29 mouse cellular contexts compared by ENCODE assay signal in genomic region chr14:48329716-48330365, GRCm38 (mm10).
DNase-seq lines count a peak whose midpoint lies in the region; ATAC-seq lines count a peak whose summit lies in the region.
"Had no signal": no experiment of that assay in that cellular context is flagged by ENCODE, and none has a peak within 500 bp of the region (broad histone marks: within the 10 kb centered on the region; RNA-seq: fewer than 3 reads in every experiment).

No protein-coding gene starts in this region.

- no peak overlapping the region for H3K9ac ChIP-seq in midbrain, embryonic 13.5 days (replicated peaks)
- H3K9ac ChIP-seq: embryonic facial prominence, embryonic 12.5 days; embryonic facial prominence, embryonic 15.5 days; forebrain, postnatal 0 days; heart, embryonic 13.5 days; hindbrain, embryonic 14.5 days had no signal

- H3K4me2 ChIP-seq in midbrain, embryonic 13.5 days (replicated peaks), result no peak overlapping the region
- H3K4me2 ChIP-seq: embryonic facial prominence, embryonic 15.5 days had no signal

- peaks cover 27% of the 10 kb centered on the region for H3K27me3 ChIP-seq in midbrain, embryonic 13.5 days
- H3K27me3 ChIP-seq: embryonic facial prominence, embryonic 12.5 days; embryonic facial prominence, embryonic 15.5 days had no signal

- no peak overlapping the region for H3K4me3 ChIP-seq in midbrain, embryonic 13.5 days (replicated peaks)
- H3K4me3 ChIP-seq: embryonic facial prominence, embryonic 12.5 days; embryonic facial prominence, embryonic 15.5 days; gastrocnemius, adult 2 months; heart, adult 2 months; heart, embryonic 10.5 days; heart, embryonic 13.5 days had no signal

- no peaks in the 10 kb centered on the region for H3K36me3 ChIP-seq in midbrain, embryonic 13.5 days
- H3K36me3 ChIP-seq: embryonic facial prominence, embryonic 12.5 days; embryonic facial prominence, embryonic 15.5 days; G1E; heart, embryonic 10.5 days; heart, embryonic 13.5 days had no signal

- no peak overlapping the region for H3K27ac ChIP-seq in midbrain, embryonic 13.5 days
- H3K27ac ChIP-seq: embryonic facial prominence, embryonic 12.5 days; embryonic facial prominence, embryonic 15.5 days; gastrocnemius, adult 2 months; heart, adult 2 months; heart, embryonic 10.5 days; heart, embryonic 13.5 days; hindbrain, embryonic 14.5 days; hindbrain, postnatal 0 days had no signal

- no peaks in the 10 kb centered on the region for H3K9me3 ChIP-seq in midbrain, embryonic 13.5 days
- H3K9me3 ChIP-seq: embryonic facial prominence, embryonic 12.5 days; embryonic facial prominence, embryonic 15.5 days; G1E; heart, embryonic 10.5 days; heart, embryonic 13.5 days had no signal

- 93% methylated on average over 12 of the region's 12 CpGs for WGBS in midbrain, embryonic 13.5 days

- peak; percentile 52 to 79 for DNase-seq in adrenal gland, adult (ENCODE audit: inconsistent age in 2 of 2, low spot score in 1 of 2)
- no peak for DNase-seq in adrenal gland, postnatal 4 days (ENCODE audit: low spot score in 2 of 2)
- DNase-seq in adrenal gland, adult 8-10 months, result peak; percentile 21
- peak; percentile 18 for DNase-seq in adrenal gland, postnatal 25 days
- no peak for DNase-seq in kidney, adult 9 months
- no peak for DNase-seq in left cerebral cortex, adult 9 months (ENCODE audit: low spot score in 2 of 2)
- DNase-seq in spleen, adult 18-20 months, result no peak
- DNase-seq: cerebellum, adult 11 months; cerebellum, adult 2 months; cerebellum, adult 9-11 months; cerebellum, postnatal 25 days; forebrain, postnatal 0 days; gastrocnemius, adult 2 months; gastrocnemius, postnatal 14 days; heart, adult 2 months; heart, postnatal 14 days; heart, postnatal 4 days had no signal

- ATAC-seq in midbrain, embryonic 13.5 days, result no peak
- ATAC-seq: activated CD4-positive, CD25-positive, alpha-beta regulatory T cell, adult 4 months; forebrain, embryonic 14.5 days; forebrain, postnatal 0 days; hindbrain, postnatal 0 days; intestine, postnatal 0 days; Patski had no signal

- peaks cover 33% of the 10 kb centered on the region for H3K4me1 ChIP-seq in midbrain, embryonic 13.5 days (replicated peaks)

Comparison
In these comparisons a context has a peak if more than half of its experiments do, and no peak if none do; other contexts are left out.
1. DNase-seq: peak in adrenal gland, adult (2 of 2), adrenal gland, adult 8-10 months (single experiment) and adrenal gland, postnatal 25 days (single experiment); none in adrenal gland, postnatal 4 days (0 of 2), kidney, adult 9 months (single experiment), left cerebral cortex, adult 9 months (0 of 2) and spleen, adult 18-20 months (0 of 2).